Mouse (Mus musculus) lung, embryonic 14.5 days (tissue): Measurements from ENCODE around the gene Fth1. TPM values are rescaled to one million over a fixed set of nuclear protein-coding genes. Genes with fewer than 3 reads are reported as not detected.

Source experiments
- ATAC-seq: fragments of 200-750 bp; cut with Nextera tagmentation; 2 replicates; pipeline ENCODE4 v1.8.0; 2017; ENCODE audit warnings: mild to moderate bottlenecking, moderate TSS enrichment, moderate library complexity; ENCODE audit not compliant: insufficient read depth
- DNase-seq: peaks from one replicate; pipeline ENCODE4 v3.0.0-alpha.2; 2015
- H3K27ac ChIP-seq: fragments of 300-500 bp; sonication (generic); 2 replicates; pipeline ENCODE4 v1.5.1; 2014; ENCODE audit warnings: low read depth, mild to moderate bottlenecking, moderate library complexity
- H3K27me3 ChIP-seq: fragments of 300-500 bp; sonication (generic); 2 replicates; pipeline ENCODE4 v1.6.1; 2014; ENCODE audit warnings: low read length, control low read depth; ENCODE audit not compliant: insufficient read depth
- H3K36me3 ChIP-seq: fragments of 300-500 bp; sonication (generic); 2 replicates; pipeline ENCODE4 v1.6.1; 2014; ENCODE audit warnings: control low read depth; ENCODE audit not compliant: insufficient read depth
- H3K4me1 ChIP-seq: fragments of 300-500 bp; sonication (generic); 2 replicates; pipeline ENCODE4 v1.6.1; 2014; ENCODE audit warnings: antibody characterized with exemption, control low read depth; ENCODE audit not compliant: insufficient read depth
- H3K4me2 ChIP-seq: fragments of 300-500 bp; sonication (generic); 2 replicates; pipeline ENCODE4 v1.6.1; 2014; ENCODE audit warnings: mild to moderate bottlenecking
- H3K4me3 ChIP-seq: fragments of 300-500 bp; sonication (generic); 2 replicates; pipeline ENCODE4 v1.5.1; 2014; ENCODE audit warnings: low read depth, low read length
- H3K9ac ChIP-seq: fragments of 300-500 bp; sonication (generic); 2 replicates; pipeline ENCODE4 v1.6.1; 2014
- H3K9me3 ChIP-seq: fragments of 300-500 bp; sonication (generic); 2 replicates; pipeline ENCODE4 v1.6.1; 2016; ENCODE audit warnings: low read depth, low read length, control low read depth
- CTCF ChIP-seq: IDR thresholded peaks from 2 replicates; pipeline ENCODE4 v1.5.1; 2016; ENCODE audit warnings: antibody characterized with exemption, low read depth
- WGBS: fragments of 180-500 bp; shearing (Covaris S2); extraction: QIAGEN DNeasy Blood & Tissue Kit; methylation state at CpG from one replicate; pipeline ENCODE4 v1.1.7; 2014; 5-methylcytosine and 5-hydroxymethylcytosine counted together
- polyA plus RNA-seq: library from polyadenylated mRNA; unstranded; fragments of >200 nt; fragmentation: Nextera tagmentation; extraction: Ambion mirVana; gene quantifications from 2 replicates; pipeline ENCODE4 v1.2.1, GENCODE M21; 2014

Fth1 gene
- polyA plus RNA-seq, 1 experiment from 2014 or later: 1,692 TPM

DNA sequence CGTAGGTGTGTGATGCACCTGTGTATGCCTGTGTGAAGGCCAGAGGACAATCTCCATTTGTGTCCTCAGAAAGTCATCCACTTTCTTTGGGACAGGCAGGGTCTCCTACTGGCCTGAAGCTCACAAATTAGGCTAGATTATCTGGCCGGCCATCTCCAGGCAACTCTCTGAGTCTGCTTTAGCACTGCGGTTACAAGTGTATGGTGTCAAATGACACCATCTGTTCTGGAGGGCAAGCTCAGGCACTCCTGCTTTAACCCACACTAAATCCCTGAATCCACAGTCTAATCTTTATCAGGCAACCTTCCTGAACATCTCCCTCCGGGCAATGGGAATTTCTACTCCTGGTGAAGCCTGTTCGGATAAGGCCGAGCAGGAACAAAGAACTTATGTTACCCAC, 6.8 kb downstream of the Fth1 start:
- Histone ChIP-seq H3K36me3 (peaks cover 23% of the 10 kb centered on the region), H3K4me2 (no peak overlapping the region), H3K27ac (no peak overlapping the region), H3K4me3 (no peak overlapping the region), H3K9me3 (no peaks in the 10 kb centered on the region), H3K4me1 (no peaks in the 10 kb centered on the region), H3K27me3 (no peaks in the 10 kb centered on the region), H3K9ac (no peak overlapping the region)
- ATAC-seq (no peak), DNase-seq (no peak)
- no peak for TF ChIP-seq CTCF
- 34% methylated on average over 6 of the region's 6 CpGs for WGBS

GRCm38 (mm10) chr19:9987593-9987992, 7.2 kb downstream of the Fth1 start:
- Histone ChIP-seq H3K4me2 (no peak overlapping the region), H3K9me3 (no peaks in the 10 kb centered on the region), H3K4me3 (no peak overlapping the region), H3K36me3 (peaks cover 23% of the 10 kb centered on the region), H3K9ac (no peak overlapping the region), H3K4me1 (no peaks in the 10 kb centered on the region), H3K27me3 (no peaks in the 10 kb centered on the region), H3K27ac (no peak overlapping the region)
- ATAC-seq (no peak), DNase-seq (no peak)
- TF ChIP-seq CTCF: no peak

- DNase-seq: peak; percentile 61
- Histone ChIP-seq H3K27me3 (no peaks in the 10 kb centered on the region), H3K27ac (no peak overlapping the region), H3K4me3 (no peak overlapping the region), H3K36me3 (peaks cover 18% of the 10 kb centered on the region), H3K9me3 (no peaks in the 10 kb centered on the region), H3K4me2 (no peak overlapping the region), H3K9ac (no peak overlapping the region), H3K4me1 (no peaks in the 10 kb centered on the region)
- ATAC-seq: no peak
- peak; percentile 73 for TF ChIP-seq CTCF
- 61% methylated on average over 17 of the region's 17 CpGs for WGBS
These were observed 8.9 kb downstream of the Fth1 start for GRCm38 (mm10) chr19:9989171-9989883.

GRCm38 (mm10) chr19:9989884-9990256, 9.5 kb downstream of the Fth1 start:
- DNase-seq: no peak
- peaks cover 13% of the 10 kb centered on the region for H3K36me3 ChIP-seq
- ATAC-seq: no peak
- H3K9me3 ChIP-seq: no peaks in the 10 kb centered on the region
- no peak for TF ChIP-seq CTCF
- no peak overlapping the region for H3K9ac ChIP-seq
- H3K4me1 ChIP-seq: no peaks in the 10 kb centered on the region
- H3K4me2 ChIP-seq: no peak overlapping the region
- no peak overlapping the region for H3K4me3 ChIP-seq
- no peaks in the 10 kb centered on the region for H3K27me3 ChIP-seq
- H3K27ac ChIP-seq: no peak overlapping the region

- Histone ChIP-seq H3K27ac (no peak overlapping the region), H3K4me1 (no peaks in the 10 kb centered on the region), H3K36me3 (no peaks in the 10 kb centered on the region), H3K9me3 (no peaks in the 10 kb centered on the region), H3K27me3 (no peaks in the 10 kb centered on the region), H3K4me3 (no peak overlapping the region), H3K4me2 (no peak overlapping the region), H3K9ac (no peak overlapping the region)
- peak; percentile 97 for TF ChIP-seq CTCF
- ATAC-seq: no peak
- DNase-seq: peak; percentile 91
- WGBS: 26% methylated on average over 5 of the region's 5 CpGs
These were observed 10.9 kb downstream of the Fth1 start for GRCm38 (mm10) chr19:9991304-9991703.

GRCm38 (mm10) chr19:9992011-9992958, 11.9 kb downstream of the Fth1 start:
- TF ChIP-seq CTCF: no peak
- ATAC-seq: peak; percentile 36; the same call in 1 of the 2 replicates
- H3K9ac ChIP-seq: peak overlapping the region; percentile 30
- peak overlapping the region; percentile 7 for H3K4me3 ChIP-seq
- H3K9me3 ChIP-seq: no peaks in the 10 kb centered on the region
- no peaks in the 10 kb centered on the region for H3K4me1 ChIP-seq
- no peaks in the 10 kb centered on the region for H3K27me3 ChIP-seq
- 44% methylated on average over 26 of the region's 26 CpGs for WGBS
- peak overlapping the region; percentile 52 for H3K4me2 ChIP-seq
- H3K36me3 ChIP-seq: no peaks in the 10 kb centered on the region
- DNase-seq: no peak
- H3K27ac ChIP-seq: no peak overlapping the region

DNA sequence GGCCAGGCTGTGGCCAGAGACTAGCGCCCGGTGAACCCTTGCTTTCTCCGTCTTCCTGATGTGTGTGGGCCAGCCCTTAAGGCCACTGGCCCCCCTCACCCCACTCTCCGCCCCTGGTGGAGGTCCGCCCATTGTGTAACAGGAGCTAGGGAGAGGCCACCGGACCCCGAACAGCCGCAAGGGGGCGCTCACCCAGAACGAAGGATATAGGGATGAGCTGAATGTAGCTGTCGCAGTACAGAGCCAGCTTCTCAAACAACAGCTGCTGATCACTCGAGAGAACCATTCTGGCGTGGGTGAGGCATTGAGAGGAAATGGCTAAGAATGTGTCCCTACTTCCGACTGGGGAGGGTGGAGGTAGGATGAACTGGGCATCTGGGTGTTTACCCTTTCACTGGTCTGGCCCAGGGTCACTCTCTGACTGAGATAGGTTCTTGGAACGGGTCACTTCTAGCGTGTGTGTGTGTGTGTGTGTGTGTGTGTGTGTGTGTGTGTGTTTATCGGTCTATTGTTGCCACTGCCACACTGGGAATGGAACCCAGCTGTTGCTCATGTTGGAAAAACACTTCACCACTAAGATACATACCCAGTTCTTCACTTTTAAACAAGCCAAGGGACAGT, 12.7 kb downstream of the Fth1 start:
- WGBS: 4% methylated on average over 17 of the region's 17 CpGs
- TF ChIP-seq CTCF: peak; percentile 93
- no peaks in the 10 kb centered on the region for H3K9me3 ChIP-seq
- peak overlapping the region; percentile 7 for H3K4me3 ChIP-seq
- DNase-seq (peak; percentile 93), ATAC-seq (peak; percentile 90)
- H3K36me3 ChIP-seq: no peaks in the 10 kb centered on the region
- no peaks in the 10 kb centered on the region for H3K27me3 ChIP-seq
- H3K9ac ChIP-seq: peak overlapping the region; percentile 30
- H3K27ac ChIP-seq: 0 out of 2 replicates have a peak overlapping the region, but pooled peaks have one; percentile 2
- no peaks in the 10 kb centered on the region for H3K4me1 ChIP-seq
- peak overlapping the region; percentile 52 for H3K4me2 ChIP-seq
